Mouse (Mus musculus): ENCODE measurements around the gene Eif3m.
"Not testable (repeated sequence)": the region's sequence is repeated elsewhere in the genome, so short reads cannot be mapped to it uniquely, and the experiment has no call there.

Eif3m gene

GRCm38 (mm10) chr2:105016967-105017287 is at the start of gene Eif3m:
Eif3m (minus strand) TSS chr2:105017080.
- peak; percentile 89 for DNase-seq (ENCODE audit: low spot score)

DNA sequence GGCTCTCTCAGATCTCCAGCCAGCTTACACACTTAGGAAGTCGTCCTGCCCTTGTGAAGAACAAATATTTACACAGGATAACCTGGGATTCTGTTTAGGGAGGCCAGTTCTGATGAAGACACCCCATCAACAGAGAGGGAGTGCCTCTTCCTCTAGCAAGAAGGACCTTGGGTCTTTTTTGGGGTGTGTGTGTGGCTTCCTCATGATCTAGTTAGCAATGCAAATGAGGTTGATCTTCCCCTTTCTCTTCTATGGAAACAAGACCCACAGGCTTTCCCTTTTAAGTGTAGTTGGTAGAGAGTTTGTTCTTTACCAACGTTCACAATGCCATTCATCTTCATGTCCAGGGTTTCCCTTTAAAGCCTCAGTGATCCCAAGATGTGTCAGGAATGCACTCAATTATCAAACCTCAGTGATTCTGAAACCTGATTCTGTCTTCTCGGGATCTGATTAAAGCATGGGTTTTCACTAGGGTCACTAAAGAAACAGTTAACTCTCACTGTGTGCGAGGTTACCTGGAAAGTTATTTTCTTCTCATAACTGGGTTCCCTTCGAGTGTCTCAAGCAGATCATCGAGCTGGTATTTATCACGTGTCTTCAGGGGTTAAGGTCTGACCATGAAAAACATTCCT is 46.0 kb upstream of the Eif3m start:
- DNase-seq (ENCODE audit: low spot score): no peak

- no peak for DNase-seq (ENCODE audit: low spot score)
Measured at GRCm38 (mm10) chr2:105058577-105059116, 41.8 kb upstream of the Eif3m start.

DNA sequence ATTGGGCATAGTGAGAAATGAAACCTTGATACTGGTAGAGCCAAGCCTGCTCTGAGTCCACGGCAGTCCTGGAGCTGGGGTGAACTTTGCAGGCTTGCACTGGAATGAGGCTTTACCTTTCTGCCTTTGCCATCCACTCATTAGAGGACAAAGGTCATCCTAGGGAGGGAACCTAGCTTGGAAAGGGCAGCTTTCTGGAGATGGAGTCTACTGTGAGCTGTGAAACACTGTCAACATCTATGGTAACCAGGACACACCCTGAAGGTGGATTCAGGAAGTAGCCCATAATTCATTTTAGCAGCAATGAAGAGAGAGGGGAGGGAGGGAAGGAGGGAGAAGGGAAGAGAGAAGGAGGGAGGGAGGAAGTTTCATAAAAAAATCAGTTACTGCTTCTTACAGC is 38.6 kb upstream of the Eif3m start:
- no peak for DNase-seq (ENCODE audit: low spot score)

DNA sequence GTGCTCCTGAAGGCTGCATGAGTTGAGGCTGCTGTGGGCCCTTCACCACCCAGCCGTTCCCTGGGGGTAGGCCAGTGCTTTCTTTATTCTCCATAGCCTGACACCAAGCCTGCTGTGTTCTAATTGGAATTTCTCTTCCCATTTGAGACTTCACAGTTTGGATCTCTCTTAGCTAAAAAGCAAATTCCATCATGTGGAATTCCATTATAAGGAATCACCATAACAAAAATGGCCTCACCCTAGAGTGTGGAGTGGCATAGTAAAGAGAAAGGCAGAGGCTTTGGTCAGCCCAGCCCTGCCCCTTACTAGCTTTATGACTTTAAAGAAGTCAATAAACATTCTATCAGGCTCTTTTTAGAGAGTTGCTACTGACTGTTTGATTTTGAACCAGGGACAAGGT is 31.4 kb upstream of the Eif3m start:
- no peak for DNase-seq (ENCODE audit: low spot score)

DNA sequence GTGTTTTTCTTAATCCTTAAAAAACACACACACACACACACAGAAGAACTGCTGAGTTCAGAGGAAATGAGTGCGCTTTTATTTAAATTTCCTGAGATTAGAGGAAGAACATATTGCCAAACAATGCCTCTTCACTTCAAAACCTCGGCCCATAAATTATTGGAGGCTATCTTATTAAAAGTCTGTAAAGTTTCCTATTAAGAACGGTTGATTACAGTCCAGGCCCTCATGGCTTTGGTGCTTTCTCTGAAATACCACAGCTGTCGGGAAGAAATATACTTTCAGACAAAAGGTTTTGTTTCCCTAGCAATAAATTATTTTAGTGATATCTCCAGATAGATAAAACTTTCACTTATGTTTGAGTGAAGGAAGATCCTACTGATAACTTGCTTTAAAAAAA is 26.3 kb upstream of the Eif3m start:
- no peak for DNase-seq (ENCODE audit: low spot score)

- DNase-seq (ENCODE audit: low spot score): no peak
Measured at GRCm38 (mm10) chr2:105040859-105041258, 24.0 kb upstream of the Eif3m start.

DNA sequence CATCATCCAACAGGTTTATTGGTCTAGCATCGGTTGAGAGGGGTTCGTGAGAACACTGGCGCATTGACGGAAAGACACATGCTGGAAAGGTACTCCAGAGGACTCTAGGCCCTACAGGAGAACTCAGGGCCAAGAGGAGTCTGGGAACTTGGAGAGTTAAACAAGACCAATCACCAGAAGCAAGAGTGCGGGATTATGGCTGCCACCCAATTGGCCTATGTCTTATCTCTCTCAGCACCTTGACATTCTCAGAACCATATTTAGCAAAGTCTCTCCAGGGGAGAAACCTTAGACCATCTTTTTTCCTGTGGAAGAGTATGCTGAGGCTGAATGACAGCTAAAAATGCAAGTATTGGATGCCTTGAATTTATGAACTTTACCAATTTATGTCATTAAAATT is 22.0 kb upstream of the Eif3m start:
- DNase-seq (ENCODE audit: low spot score): no peak

DNA sequence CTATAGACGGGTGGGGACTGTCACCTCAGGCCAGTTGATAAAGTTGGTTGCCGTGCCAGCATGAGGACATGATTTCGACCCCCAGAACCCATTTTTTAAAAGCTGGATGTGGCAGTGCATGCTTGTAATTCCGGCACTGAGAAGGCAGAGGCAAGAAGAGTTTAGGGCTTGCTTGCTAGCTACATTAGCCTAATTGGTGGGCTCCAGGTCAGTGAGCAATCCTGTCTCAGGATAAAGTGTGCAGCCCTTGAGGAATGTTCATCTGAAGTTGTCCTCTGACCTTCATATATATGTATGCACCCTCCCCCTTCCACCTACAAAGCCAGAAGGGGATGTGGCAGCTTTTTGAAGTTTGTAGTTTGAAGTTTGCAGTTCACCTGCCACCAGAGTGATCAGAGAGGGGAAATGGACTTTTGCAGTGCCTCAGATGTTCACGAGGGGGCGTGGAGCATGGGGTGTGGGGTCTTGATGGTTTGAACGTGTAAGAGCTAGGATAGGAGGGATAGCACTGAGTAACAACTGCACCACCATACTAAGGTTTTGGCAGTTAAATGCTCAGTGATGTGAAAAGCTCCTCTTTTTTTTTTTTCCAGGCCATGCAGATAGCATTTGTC is 21.2 kb upstream of the Eif3m start:
- DNase-seq (ENCODE audit: low spot score): no peak

DNA sequence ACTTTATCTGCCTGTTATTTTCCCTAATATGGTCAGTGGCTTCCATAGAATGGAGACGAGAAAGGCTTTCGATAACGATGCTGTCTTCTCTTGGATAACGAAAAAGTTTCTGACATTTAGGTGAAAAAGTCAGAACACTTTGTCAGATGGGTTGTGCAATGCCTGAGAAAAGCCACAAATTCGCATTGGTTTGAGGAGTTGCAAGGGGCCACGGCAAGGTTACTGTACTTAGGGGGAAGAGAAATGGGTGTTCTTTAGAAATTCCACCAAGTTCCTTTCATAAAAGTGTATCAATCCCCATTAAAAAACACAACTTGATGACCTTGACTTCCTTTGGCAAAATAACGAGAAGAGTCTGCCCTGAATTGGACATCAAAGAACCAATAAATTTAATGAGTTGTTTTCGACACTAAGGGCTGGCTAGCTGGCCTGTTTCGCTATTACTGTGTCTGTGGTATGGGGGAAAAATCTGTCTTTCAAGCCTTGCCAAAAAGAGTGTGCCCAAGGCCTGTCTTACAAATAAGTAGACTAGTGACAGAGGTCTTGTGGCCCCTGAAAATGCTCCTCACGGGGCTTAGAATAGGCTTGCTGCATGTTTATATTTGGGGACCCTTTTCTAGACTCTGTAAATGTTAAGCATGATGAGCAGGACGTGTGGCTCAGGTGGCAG is 19.7 kb upstream of the Eif3m start:
- DNase-seq (ENCODE audit: low spot score): no peak

DNA sequence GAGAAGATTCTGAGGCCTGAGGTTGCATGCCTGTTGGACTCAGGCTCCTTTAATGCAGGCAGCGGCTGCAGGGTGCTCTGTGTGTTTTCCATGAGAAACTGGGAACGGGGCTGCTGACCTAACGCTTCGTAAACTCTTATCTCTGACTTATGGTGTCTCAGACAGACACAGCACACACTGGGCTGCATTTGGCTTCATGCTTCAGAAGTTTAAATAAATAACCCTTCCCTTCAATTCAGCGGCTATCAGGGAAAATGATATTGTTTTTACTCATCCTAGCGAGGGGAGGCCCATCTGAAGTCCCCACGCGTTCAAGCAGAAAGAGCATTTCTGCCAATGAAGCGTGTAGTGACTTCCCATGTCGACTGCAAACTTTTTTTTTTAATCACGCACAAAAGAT is 19.1 kb upstream of the Eif3m start:
- no peak for DNase-seq (ENCODE audit: low spot score)

DNA sequence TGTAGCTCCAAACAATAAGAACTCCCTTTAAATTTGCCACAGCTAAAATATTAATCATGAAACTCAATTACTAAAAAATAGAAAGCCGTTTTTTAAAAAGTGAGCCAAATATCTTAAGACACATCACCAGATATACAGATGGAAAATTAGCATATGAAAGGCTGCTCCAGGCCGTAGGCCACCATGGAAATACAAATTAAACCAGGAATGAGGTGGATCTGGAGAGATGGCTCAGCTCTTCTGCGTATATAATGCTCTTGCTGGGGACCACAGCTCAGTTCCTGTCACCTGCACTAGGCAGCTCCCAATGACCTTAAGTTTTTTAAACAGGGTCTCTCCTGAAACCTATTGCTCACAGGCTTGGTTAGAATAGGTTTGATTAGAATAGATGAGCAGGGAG is 17.2 kb upstream of the Eif3m start:
- no peak for DNase-seq (ENCODE audit: low spot score)

DNA sequence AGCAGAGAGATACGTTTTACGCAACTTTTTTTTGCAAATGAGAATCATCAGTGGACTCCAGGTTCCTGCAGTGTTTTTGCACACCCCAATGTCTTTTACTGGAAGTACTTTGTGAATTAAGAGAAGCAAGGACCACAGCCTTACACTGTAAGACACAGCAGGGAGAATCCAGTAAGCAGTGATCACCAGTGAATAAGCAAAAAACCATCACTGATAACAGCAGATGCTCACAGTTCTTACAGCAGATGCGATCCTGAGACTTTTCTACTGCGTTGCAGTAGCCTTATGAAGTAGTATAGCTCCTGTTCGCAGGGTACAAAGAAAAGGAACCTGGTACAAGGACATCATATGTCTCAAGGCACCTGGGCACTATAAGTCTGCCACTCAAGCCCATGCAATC is 13.6 kb upstream of the Eif3m start:
- DNase-seq (ENCODE audit: low spot score): no peak

DNA sequence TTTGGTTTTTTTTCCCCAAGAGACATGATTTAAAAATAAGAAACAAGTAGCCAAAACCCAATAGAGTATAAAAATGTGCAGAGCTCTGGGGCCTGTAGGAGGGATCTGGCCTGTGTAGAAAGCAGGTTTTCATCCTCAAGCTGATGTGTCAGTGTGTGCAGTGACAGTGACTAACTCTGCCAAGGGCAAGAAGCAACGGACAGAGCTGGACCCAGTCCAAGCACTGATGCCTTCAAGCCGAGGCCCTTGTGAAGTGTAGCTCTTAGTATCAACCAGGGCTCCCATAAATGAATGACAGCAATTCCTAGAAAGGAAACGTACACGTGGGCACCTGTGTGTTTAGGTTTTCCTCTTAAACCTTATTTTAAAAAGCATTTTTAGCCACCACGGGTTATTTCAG is 11.9 kb upstream of the Eif3m start:
- DNase-seq (ENCODE audit: low spot score): no peak

DNA sequence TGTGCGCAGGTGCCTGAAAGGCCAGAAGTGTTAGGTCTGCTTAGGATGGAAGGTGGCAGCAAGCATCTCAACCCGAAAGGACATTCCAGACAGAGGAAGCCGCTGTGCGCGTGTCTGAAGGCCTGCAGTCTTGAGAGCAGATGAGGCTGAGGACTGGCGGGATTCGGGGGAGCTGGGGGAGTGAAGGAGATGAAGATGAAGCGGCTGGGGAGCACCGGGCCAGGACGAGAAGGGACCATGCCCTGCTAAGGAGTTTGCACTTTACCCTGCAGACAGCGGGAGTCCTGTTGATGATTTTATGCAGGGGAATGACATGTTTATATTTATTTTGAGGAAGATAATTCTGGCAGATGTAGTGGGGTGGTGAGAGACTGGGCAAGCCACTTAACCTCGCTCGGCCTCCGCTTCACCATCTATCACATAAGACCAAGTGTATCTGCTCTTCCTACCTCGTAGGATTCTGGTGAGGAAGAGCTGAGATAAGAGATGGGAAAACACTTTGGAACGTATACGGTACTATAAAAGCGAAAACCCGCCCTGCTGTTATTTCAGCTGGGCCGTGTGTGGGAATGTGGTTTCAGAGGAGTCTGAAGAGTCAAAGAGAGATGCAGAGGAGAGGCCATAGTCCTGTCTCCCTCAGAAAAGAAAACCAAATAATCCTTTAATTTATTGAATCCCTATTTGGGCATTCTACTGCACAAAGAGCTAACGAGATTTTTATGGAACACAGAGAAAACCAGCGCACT is 10.2 kb upstream of the Eif3m start:
- no peak for DNase-seq (ENCODE audit: low spot score)

- not testable (repeated sequence) for DNase-seq (ENCODE audit: low spot score)
Measured at GRCm38 (mm10) chr2:105025610-105026009, 8.7 kb upstream of the Eif3m start.

DNA sequence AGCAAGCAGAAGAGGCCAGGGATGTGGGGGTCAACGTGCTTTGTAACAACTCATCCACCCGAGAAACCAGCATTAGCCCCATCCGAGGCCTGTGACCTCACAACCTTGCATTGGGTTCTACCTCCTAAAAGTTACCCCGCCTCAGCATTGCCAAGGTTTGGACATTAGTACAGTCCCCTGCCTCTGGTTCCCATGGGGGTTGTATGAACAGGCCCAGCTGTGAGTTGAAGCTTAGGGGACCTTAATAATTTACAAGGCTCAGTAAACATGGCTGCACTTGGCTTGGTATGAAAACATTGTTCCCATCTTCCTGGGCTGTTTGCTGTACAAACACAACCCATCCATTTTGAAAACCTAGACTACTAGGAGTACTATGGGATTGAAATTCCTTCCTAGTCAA is 6.9 kb upstream of the Eif3m start:
- DNase-seq (ENCODE audit: low spot score): no peak

DNA sequence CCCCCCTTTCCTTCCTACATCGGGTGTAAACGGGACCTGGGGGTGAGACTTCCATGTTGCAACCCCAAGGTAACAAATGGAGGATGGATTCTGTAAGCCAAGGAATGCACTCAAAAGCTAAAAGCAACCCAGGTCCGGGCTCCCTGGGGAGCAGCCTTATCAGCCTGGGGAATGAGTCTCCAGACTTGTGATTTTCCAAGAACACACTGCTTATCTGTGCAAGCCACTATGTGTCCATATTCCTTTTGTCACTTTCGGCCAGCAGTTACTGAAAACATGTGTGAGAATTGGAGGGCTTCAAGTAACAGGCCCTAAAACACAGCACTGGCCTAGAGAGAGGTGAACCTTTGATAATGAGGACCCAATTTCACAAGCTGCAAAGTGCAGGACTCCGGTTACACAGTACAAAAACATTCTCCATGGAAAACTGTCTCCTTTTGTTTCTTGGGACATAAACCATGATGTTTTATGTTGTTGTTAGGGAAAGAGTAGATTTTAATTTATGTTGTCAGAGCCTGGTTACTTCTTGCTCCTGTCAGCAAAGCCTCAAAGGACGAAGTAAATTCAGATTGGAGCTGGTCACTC is 6.2 kb upstream of the Eif3m start:
- no peak for DNase-seq (ENCODE audit: low spot score)

DNA sequence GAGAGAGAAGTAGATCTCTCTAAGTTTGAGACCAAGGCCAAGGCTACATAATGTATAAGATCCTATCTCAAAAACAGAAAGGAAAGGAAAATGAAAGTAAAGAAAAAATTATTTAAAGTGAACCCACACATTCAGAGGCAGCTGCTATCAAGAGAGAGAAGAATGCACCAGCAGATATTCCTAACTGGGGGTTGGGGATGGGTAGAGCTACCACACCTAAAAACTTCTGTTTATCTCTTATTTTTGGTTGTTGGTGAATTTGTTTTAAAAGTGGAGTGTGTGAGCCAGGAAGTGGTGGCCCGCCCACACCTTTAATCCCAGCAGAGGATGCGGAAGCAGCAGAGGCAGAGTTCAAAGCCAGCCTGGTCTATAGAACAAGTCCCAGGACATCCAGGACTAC is 5.0 kb upstream of the Eif3m start:
- DNase-seq (ENCODE audit: low spot score): no peak

GRCm38 (mm10) chr2:105021256-105021655 is 4.4 kb upstream of the Eif3m start:
- DNase-seq (ENCODE audit: low spot score): no peak

GRCm38 (mm10) chr2:105019457-105019856 is 2.6 kb upstream of the Eif3m start:
- no peak for DNase-seq (ENCODE audit: low spot score)

DNA sequence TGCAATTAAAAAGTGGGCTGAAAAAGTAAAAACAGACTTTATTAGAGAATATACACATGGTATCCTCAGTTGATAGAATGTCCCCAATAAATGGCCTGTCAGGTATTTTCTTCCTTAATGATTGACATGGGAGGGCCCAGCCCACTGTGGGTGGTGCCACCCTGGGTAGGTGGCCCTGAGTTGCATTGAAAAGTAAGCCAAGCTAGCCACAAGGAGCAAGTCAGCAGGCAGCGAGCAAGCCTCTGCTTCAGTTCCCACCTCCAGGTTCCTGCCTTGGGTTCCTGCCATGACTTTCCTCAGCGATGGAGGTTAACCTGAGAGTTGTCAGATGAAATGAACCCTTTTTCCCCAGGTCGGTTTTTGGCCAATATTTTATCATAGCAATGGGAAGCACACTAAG is 922 bp upstream of the Eif3m start:
- no peak for DNase-seq (ENCODE audit: low spot score)
